Mouse (Mus musculus) limb, embryonic 15.5 days (tissue): ENCODE measurements around the gene Fam69a. TPM values are rescaled to one million over a fixed set of nuclear protein-coding genes. Genes with fewer than 3 reads are reported as not detected.
A peak's percentile ranks its signal among the peaks of the same experiment; 100 is the strongest.
"Not testable (repeated sequence)": the region's sequence is repeated elsewhere in the genome, so short reads cannot be mapped to it uniquely, and the experiment has no call there.

Experiments used
- ATAC-seq: fragments of 200-750 bp; cut with Nextera tagmentation; 2 replicates; pipeline ENCODE4 v1.8.0; 2017; ENCODE audit warnings: low read depth, moderate TSS enrichment; ENCODE audit not compliant: insufficient number of reproducible peaks, low FRiP score, low TSS enrichment
- H3K27ac ChIP-seq: fragments of 300-500 bp; sonication (generic); 2 replicates; pipeline ENCODE4 v1.5.1; 2015; ENCODE audit warnings: moderate library complexity, mild to moderate bottlenecking, inconsistent platforms
- H3K27me3 ChIP-seq: fragments of 300-500 bp; sonication (generic); 2 replicates; pipeline ENCODE4 v1.6.1; 2015; ENCODE audit warnings: inconsistent platforms
- H3K36me3 ChIP-seq: fragments of 300-500 bp; sonication (generic); 2 replicates; pipeline ENCODE4 v1.6.1; 2015; ENCODE audit warnings: inconsistent platforms
- H3K4me1 ChIP-seq: fragments of 300-500 bp; sonication (generic); 2 replicates; pipeline ENCODE4 v1.6.1; 2015; ENCODE audit warnings: inconsistent platforms
- H3K4me2 ChIP-seq: fragments of 300-500 bp; sonication (generic); 2 replicates; pipeline ENCODE4 v1.6.1; 2015; ENCODE audit warnings: mild to moderate bottlenecking, inconsistent platforms
- H3K4me3 ChIP-seq: fragments of 300-500 bp; sonication (generic); 2 replicates; pipeline ENCODE4 v1.5.1; 2015; ENCODE audit warnings: mild to moderate bottlenecking, inconsistent platforms
- H3K9ac ChIP-seq: fragments of 300-500 bp; sonication (generic); 2 replicates; pipeline ENCODE4 v1.6.1; 2015; ENCODE audit warnings: inconsistent platforms
- H3K9me3 ChIP-seq: fragments of 300-500 bp; sonication (generic); 2 replicates; pipeline ENCODE4 v1.6.1; 2016; ENCODE audit warnings: inconsistent platforms
- whole genome bisulfite sequencing: fragments of 180-500 bp; shearing (Covaris S2); methylation state at CpG from one replicate; pipeline ENCODE4 v1.1.7; 2015; 5-methylcytosine and 5-hydroxymethylcytosine counted together
- polyA plus RNA-seq: library from polyadenylated mRNA; unstranded; fragments of >200 nt; fragmentation: Nextera tagmentation; extraction: Ambion mirVana; gene quantifications from 2 replicates; pipeline ENCODE4 v1.2.1, GENCODE M21; 2015

Fam69a gene
- polyA plus RNA-seq: 27.9 and 31.8 TPM in 2 replicates

GRCm38 (mm10) chr5:107986967-107987834 lies at the start of gene Fam69a:
TSS of gene Fam69a (minus strand) at chr5:107987085.
- Histone ChIP-seq H3K4me2 (peak within 1 kb of the TSS; percentile 82), H3K9me3 (no peaks in the 10 kb centered on the region), H3K27ac (peak within 1 kb of the TSS; percentile 93), H3K36me3 (no peaks in the 10 kb centered on the region), H3K9ac (peak within 1 kb of the TSS; percentile 62), H3K4me1 (0 out of 2 replicates have a peak, but pooled peaks cover 4% of the 10 kb centered on the region), H3K27me3 (no peaks in the 10 kb centered on the region), H3K4me3 (peak within 1 kb of the TSS; percentile 85)
- under 1% methylated on average over 42 of the region's 91 CpGs for WGBS
- ATAC-seq: peak; percentile 93

- Histone ChIP-seq H3K27ac (no peak overlapping the region), H3K36me3 (no peaks in the 10 kb centered on the region), H3K4me2 (no peak overlapping the region), H3K4me1 (no peaks in the 10 kb centered on the region), H3K9ac (no peak overlapping the region), H3K4me3 (no peak overlapping the region), H3K9me3 (no peaks in the 10 kb centered on the region), H3K27me3 (no peaks in the 10 kb centered on the region)
- 4% methylated on average over 2 of the region's 2 CpGs for WGBS
- no peak for ATAC-seq
Measured at GRCm38 (mm10) chr5:108035523-108035922, 48.6 kb upstream of the Fam69a start.

- H3K27ac ChIP-seq: no peak overlapping the region
- H3K27me3 ChIP-seq: no peaks in the 10 kb centered on the region
- ATAC-seq: no peak
- no peaks in the 10 kb centered on the region for H3K4me1 ChIP-seq
- no peaks in the 10 kb centered on the region for H3K9me3 ChIP-seq
- no peak overlapping the region for H3K4me2 ChIP-seq
- WGBS: 31% methylated on average over 4 of the region's 4 CpGs
- H3K9ac ChIP-seq: no peak overlapping the region
- no peaks in the 10 kb centered on the region for H3K36me3 ChIP-seq
- H3K4me3 ChIP-seq: no peak overlapping the region
Measured at GRCm38 (mm10) chr5:108034194-108034593, 47.3 kb upstream of the Fam69a start.

- no peaks in the 10 kb centered on the region for H3K4me1 ChIP-seq
- no peaks in the 10 kb centered on the region for H3K9me3 ChIP-seq
- 89% methylated on average over 4 of the region's 4 CpGs for WGBS
- no peak overlapping the region for H3K9ac ChIP-seq
- H3K27ac ChIP-seq: no peak overlapping the region
- ATAC-seq: no peak
- H3K36me3 ChIP-seq: no peaks in the 10 kb centered on the region
- no peak overlapping the region for H3K4me3 ChIP-seq
- no peak overlapping the region for H3K4me2 ChIP-seq
- H3K27me3 ChIP-seq: no peaks in the 10 kb centered on the region
Measured at GRCm38 (mm10) chr5:108031267-108031666, 44.4 kb upstream of the Fam69a start.

GRCm38 (mm10) chr5:108029968-108030367 lies 43.1 kb upstream of the Fam69a start:
- no peak for ATAC-seq
- Histone ChIP-seq H3K4me3 (no peak overlapping the region), H3K27me3 (no peaks in the 10 kb centered on the region), H3K27ac (no peak overlapping the region), H3K4me2 (no peak overlapping the region), H3K9ac (no peak overlapping the region), H3K4me1 (no peaks in the 10 kb centered on the region), H3K9me3 (no peaks in the 10 kb centered on the region), H3K36me3 (no peaks in the 10 kb centered on the region)
- 79% methylated on average over 2 of the region's 2 CpGs for WGBS

GRCm38 (mm10) chr5:108028797-108029536 lies 42.1 kb upstream of the Fam69a start:
- not testable (repeated sequence) for H3K27ac ChIP-seq, H3K9ac ChIP-seq, H3K27me3 ChIP-seq, H3K4me1 ChIP-seq, H3K9me3 ChIP-seq, H3K4me2 ChIP-seq, H3K4me3 ChIP-seq, H3K36me3 ChIP-seq, ATAC-seq
- 87% methylated on average over 7 of the region's 7 CpGs for WGBS

GRCm38 (mm10) chr5:108028230-108028629 lies 41.3 kb upstream of the Fam69a start:
- Histone ChIP-seq H3K4me3 (no peak overlapping the region), H3K27ac (no peak overlapping the region), H3K36me3 (no peaks in the 10 kb centered on the region), H3K9ac (no peak overlapping the region), H3K4me1 (no peaks in the 10 kb centered on the region), H3K9me3 (no peaks in the 10 kb centered on the region), H3K4me2 (no peak overlapping the region), H3K27me3 (no peaks in the 10 kb centered on the region)
- 78% methylated on average over 4 of the region's 4 CpGs for WGBS
- ATAC-seq: no peak

GRCm38 (mm10) chr5:108021346-108021745 lies 34.5 kb upstream of the Fam69a start:
- no peaks in the 10 kb centered on the region for H3K27me3 ChIP-seq
- no peaks in the 10 kb centered on the region for H3K4me1 ChIP-seq
- H3K4me3 ChIP-seq: no peak overlapping the region
- H3K9ac ChIP-seq: no peak overlapping the region
- H3K27ac ChIP-seq: no peak overlapping the region
- no peak for ATAC-seq
- 35% methylated on average over 3 of the region's 3 CpGs for WGBS
- no peaks in the 10 kb centered on the region for H3K36me3 ChIP-seq
- H3K4me2 ChIP-seq: no peak overlapping the region
- H3K9me3 ChIP-seq: no peaks in the 10 kb centered on the region

- Histone ChIP-seq H3K27me3 (no peaks in the 10 kb centered on the region), H3K9ac (no peak overlapping the region), H3K27ac (no peak overlapping the region), H3K9me3 (no peaks in the 10 kb centered on the region), H3K4me2 (no peak overlapping the region), H3K4me3 (no peak overlapping the region), H3K4me1 (no peaks in the 10 kb centered on the region), H3K36me3 (no peaks in the 10 kb centered on the region)
- WGBS: 25% methylated on average over 2 of the region's 2 CpGs
- no peak for ATAC-seq
Measured at GRCm38 (mm10) chr5:108019367-108019766, 32.5 kb upstream of the Fam69a start.

GRCm38 (mm10) chr5:108017232-108017631 lies 30.3 kb upstream of the Fam69a start:
- ATAC-seq: no peak
- no peak overlapping the region for H3K4me2 ChIP-seq
- no peak overlapping the region for H3K27ac ChIP-seq
- H3K4me3 ChIP-seq: no peak overlapping the region
- H3K36me3 ChIP-seq: no peaks in the 10 kb centered on the region
- no peak overlapping the region for H3K9ac ChIP-seq
- no peaks in the 10 kb centered on the region for H3K4me1 ChIP-seq
- no peaks in the 10 kb centered on the region for H3K9me3 ChIP-seq
- 63% methylated on average over 2 of the region's 2 CpGs for WGBS
- no peaks in the 10 kb centered on the region for H3K27me3 ChIP-seq

GRCm38 (mm10) chr5:108015422-108015821 lies 28.5 kb upstream of the Fam69a start:
- Histone ChIP-seq H3K4me2 (no peak overlapping the region), H3K9me3 (no peaks in the 10 kb centered on the region), H3K36me3 (no peaks in the 10 kb centered on the region), H3K9ac (no peak overlapping the region), H3K27ac (no peak overlapping the region), H3K4me1 (no peaks in the 10 kb centered on the region), H3K27me3 (no peaks in the 10 kb centered on the region), H3K4me3 (no peak overlapping the region)
- 52% methylated on average over 7 of the region's 7 CpGs for WGBS
- peak; percentile 52; the same call in 1 of the 2 replicates for ATAC-seq

- Histone ChIP-seq H3K4me1 (no peaks in the 10 kb centered on the region), H3K4me2 (no peak overlapping the region), H3K9me3 (no peaks in the 10 kb centered on the region), H3K27ac (no peak overlapping the region), H3K9ac (no peak overlapping the region), H3K27me3 (no peaks in the 10 kb centered on the region), H3K4me3 (no peak overlapping the region), H3K36me3 (no peaks in the 10 kb centered on the region)
- WGBS: 17% methylated on average over 1 of the region's 1 CpGs
- ATAC-seq: no peak
Measured at GRCm38 (mm10) chr5:108014173-108014572, 27.3 kb upstream of the Fam69a start.
